Mouse (Mus musculus): ENCODE data around the gene Rnf135. TPM values are rescaled to one million over a fixed set of nuclear protein-coding genes. Genes with fewer than 3 reads are reported as not detected.
A peak's percentile ranks its signal among the peaks of the same experiment; 100 is the strongest.
"Not testable (repeated sequence)": the region's sequence is repeated elsewhere in the genome, so short reads cannot be mapped to it uniquely, and the experiment has no call there.

The Rnf135 gene
- polyA plus RNA-seq, 1 experiment: 4.9 TPM

GRCm38 (mm10) chr11:80142872-80143271, 40.8 kb upstream of the Rnf135 start:
- Histone ChIP-seq H3K4me3 (ENCODE audit: control insufficient read depth, insufficient read depth, low read length) (peak overlapping the region; percentile 18; the same call in 1 of the 2 replicates), H3K27me3 (ENCODE audit: control insufficient read depth, insufficient read depth, low read length) (no peaks in the 10 kb centered on the region), H3K27ac (ENCODE audit: control insufficient read depth, insufficient read depth, low read length) (no peak overlapping the region), H3K4me1 (replicated peaks; ENCODE audit: control insufficient read depth, insufficient read depth, low read length) (peaks cover 24% of the 10 kb centered on the region), H3K36me3 (ENCODE audit: control insufficient read depth, insufficient read depth, low read length) (no peaks in the 10 kb centered on the region)
- TF ChIP-seq POLR2A (IDR thresholded peaks at IDR 0.05; ENCODE audit: control insufficient read depth, extremely low read depth, insufficient read depth, low read length, poor library complexity): no peak
- no peak for TF ChIP-seq CTCF (IDR thresholded peaks at IDR 0.05; ENCODE audit: borderline replicate concordance, control insufficient read depth, extremely low read depth, insufficient read depth, low read length, poor library complexity)
- WGBS: 48% methylated on average over 8 of the region's 8 CpGs
- DNase-seq: no peak

DNA sequence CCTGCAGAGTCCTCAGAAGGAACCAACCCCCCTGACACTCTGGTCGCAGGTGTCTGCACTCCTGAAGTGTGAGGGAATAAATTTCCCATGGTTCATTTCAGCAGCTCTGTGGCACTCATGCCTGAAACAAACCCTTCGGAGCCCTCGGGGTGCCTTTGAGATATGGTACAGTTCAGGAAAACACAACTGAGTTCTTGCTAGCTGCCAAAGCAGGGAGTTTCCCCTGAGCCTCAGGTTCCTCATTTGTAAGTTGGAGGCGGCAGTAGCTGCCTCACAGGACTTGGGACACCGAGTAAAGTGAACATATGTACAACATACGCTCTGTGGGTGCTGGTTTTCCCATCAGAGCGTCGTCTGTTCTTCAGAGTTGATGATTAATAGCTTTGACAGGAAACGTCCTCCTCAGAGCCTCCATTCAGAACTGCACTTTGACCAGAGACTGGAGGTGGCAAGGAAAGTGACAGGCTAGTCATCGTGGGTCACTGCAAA, 37.8 kb upstream of the Rnf135 start:
- H3K27ac ChIP-seq (ENCODE audit: control insufficient read depth, insufficient read depth, low read length): peak overlapping the region; percentile 74
- no peaks in the 10 kb centered on the region for H3K27me3 ChIP-seq (ENCODE audit: control insufficient read depth, insufficient read depth, low read length)
- H3K4me1 ChIP-seq (replicated peaks; ENCODE audit: control insufficient read depth, insufficient read depth, low read length): peaks cover 15% of the 10 kb centered on the region
- 8% methylated on average over 10 of the region's 10 CpGs for WGBS
- DNase-seq: peak; percentile 22
- H3K4me3 ChIP-seq (ENCODE audit: control insufficient read depth, insufficient read depth, low read length): no peak overlapping the region
- H3K36me3 ChIP-seq (ENCODE audit: control insufficient read depth, insufficient read depth, low read length): no peaks in the 10 kb centered on the region
- TF ChIP-seq CTCF (IDR thresholded peaks at IDR 0.05; ENCODE audit: borderline replicate concordance, control insufficient read depth, extremely low read depth, insufficient read depth, low read length, poor library complexity) (no peak), POLR2A (IDR thresholded peaks at IDR 0.05; ENCODE audit: control insufficient read depth, extremely low read depth, insufficient read depth, low read length, poor library complexity) (no peak)

DNA sequence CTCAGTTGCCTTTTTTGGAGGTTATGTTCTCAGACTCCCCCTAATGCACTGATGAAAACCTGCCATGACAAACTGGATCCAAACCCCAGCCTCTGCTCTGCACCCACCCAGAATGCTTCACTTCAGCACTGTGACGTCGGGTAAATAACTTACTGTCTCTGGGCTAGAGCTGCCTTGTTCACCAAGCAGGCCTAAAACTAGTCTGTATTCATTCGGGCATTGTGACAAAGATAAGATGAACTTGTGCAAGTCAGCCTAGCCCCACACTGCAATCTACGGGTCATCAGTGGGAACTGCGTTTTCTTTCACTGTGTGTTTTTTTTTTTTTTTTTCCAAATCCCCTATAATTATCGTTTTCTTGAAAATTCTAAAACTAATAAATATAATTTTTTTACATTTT, 35.9 kb upstream of the Rnf135 start:
- no peak for TF ChIP-seq POLR2A (IDR thresholded peaks at IDR 0.05; ENCODE audit: control insufficient read depth, extremely low read depth, insufficient read depth, low read length, poor library complexity)
- no peak for TF ChIP-seq CTCF (IDR thresholded peaks at IDR 0.05; ENCODE audit: borderline replicate concordance, control insufficient read depth, extremely low read depth, insufficient read depth, low read length, poor library complexity)
- Histone ChIP-seq H3K4me1 (replicated peaks; ENCODE audit: control insufficient read depth, insufficient read depth, low read length) (peaks cover 12% of the 10 kb centered on the region), H3K27ac (ENCODE audit: control insufficient read depth, insufficient read depth, low read length) (0 out of 2 replicates have a peak overlapping the region, but pooled peaks have one; percentile 34), H3K4me3 (ENCODE audit: control insufficient read depth, insufficient read depth, low read length) (no peak overlapping the region), H3K36me3 (ENCODE audit: control insufficient read depth, insufficient read depth, low read length) (no peaks in the 10 kb centered on the region), H3K27me3 (ENCODE audit: control insufficient read depth, insufficient read depth, low read length) (no peaks in the 10 kb centered on the region)
- 63% methylated on average over 6 of the region's 6 CpGs for WGBS
- DNase-seq: peak; percentile 10

DNA sequence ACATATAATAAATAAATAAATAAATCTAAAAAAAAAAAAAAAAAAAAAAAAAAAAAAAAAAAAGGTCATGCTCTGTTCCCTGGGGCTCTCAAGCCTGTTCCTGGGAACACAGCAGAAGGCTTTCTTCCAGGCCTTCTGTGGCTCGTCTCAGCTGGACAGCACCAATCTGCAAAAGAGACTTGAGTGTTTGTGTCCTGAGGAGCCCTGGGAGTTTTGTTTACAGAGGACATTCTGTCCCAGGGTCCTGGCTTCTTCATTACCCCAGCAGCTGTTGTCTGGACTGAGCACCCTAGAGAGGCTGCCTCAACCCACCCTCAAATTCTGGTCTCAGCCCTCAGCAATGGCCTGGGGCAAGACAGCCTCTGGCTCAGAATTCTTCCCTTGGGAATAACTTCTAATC, 35.3 kb upstream of the Rnf135 start:
- DNase-seq: no peak
- 90% methylated on average over 1 of the region's 1 CpGs for WGBS
- TF ChIP-seq CTCF (IDR thresholded peaks at IDR 0.05; ENCODE audit: borderline replicate concordance, control insufficient read depth, extremely low read depth, insufficient read depth, low read length, poor library complexity): no peak
- TF ChIP-seq POLR2A (IDR thresholded peaks at IDR 0.05; ENCODE audit: control insufficient read depth, extremely low read depth, insufficient read depth, low read length, poor library complexity): no peak

GRCm38 (mm10) chr11:80148974-80149373, 34.7 kb upstream of the Rnf135 start:
- H3K36me3 ChIP-seq (ENCODE audit: control insufficient read depth, insufficient read depth, low read length); H3K4me3 ChIP-seq (ENCODE audit: control insufficient read depth, insufficient read depth, low read length); H3K27me3 ChIP-seq (ENCODE audit: control insufficient read depth, insufficient read depth, low read length); DNase-seq; H3K27ac ChIP-seq (ENCODE audit: control insufficient read depth, insufficient read depth, low read length); H3K4me1 ChIP-seq (replicated peaks; ENCODE audit: control insufficient read depth, insufficient read depth, low read length): not testable (repeated sequence)
- WGBS: 89% methylated on average over 4 of the region's 4 CpGs

More for the DNA sequence above, 35.3 kb upstream of the Rnf135 start:
- Histone ChIP-seq H3K4me3 (ENCODE audit: control insufficient read depth, insufficient read depth, low read length) (no peak overlapping the region), H3K36me3 (ENCODE audit: control insufficient read depth, insufficient read depth, low read length) (no peaks in the 10 kb centered on the region), H3K4me1 (replicated peaks; ENCODE audit: control insufficient read depth, insufficient read depth, low read length) (peaks cover 9% of the 10 kb centered on the region), H3K27me3 (ENCODE audit: control insufficient read depth, insufficient read depth, low read length) (no peaks in the 10 kb centered on the region), H3K27ac (ENCODE audit: control insufficient read depth, insufficient read depth, low read length) (no peak overlapping the region)

DNA sequence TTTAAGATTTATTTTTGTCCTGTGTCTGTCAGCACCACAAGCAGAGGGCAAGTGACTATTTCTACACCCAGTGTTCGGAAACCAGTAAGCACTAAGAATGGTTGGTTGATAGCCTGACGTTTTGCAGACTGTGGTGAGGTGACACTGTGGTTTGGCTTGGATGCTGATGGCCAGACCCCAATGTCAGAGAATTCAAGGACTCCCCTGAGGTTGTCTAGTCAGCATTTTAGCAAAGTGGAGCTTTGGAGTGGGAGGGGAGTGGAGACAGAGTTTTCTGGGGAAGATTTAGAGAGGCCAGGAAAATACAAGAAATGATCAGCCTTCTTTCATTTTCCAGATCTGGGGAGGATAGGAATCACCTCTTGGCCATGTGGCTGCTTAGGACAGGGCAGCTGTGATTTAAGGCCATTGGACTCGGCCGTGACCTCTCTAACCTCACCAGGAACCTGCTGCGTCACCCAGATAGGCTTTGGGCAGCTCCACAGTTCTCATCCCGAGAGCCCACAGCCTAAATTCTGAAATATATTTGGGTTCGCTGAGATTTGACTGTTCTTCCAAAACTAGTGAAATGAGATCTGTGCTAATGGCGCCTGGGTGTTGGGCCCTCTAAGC, 34.1 kb upstream of the Rnf135 start:
- TF ChIP-seq CTCF (IDR thresholded peaks at IDR 0.05; ENCODE audit: borderline replicate concordance, control insufficient read depth, extremely low read depth, insufficient read depth, low read length, poor library complexity) (no peak), POLR2A (IDR thresholded peaks at IDR 0.05; ENCODE audit: control insufficient read depth, extremely low read depth, insufficient read depth, low read length, poor library complexity) (no peak)
- DNase-seq: no peak
- peaks cover 6% of the 10 kb centered on the region; the same call in 1 of the 2 replicates for H3K27me3 ChIP-seq (ENCODE audit: control insufficient read depth, insufficient read depth, low read length)
- no peaks in the 10 kb centered on the region for H3K36me3 ChIP-seq (ENCODE audit: control insufficient read depth, insufficient read depth, low read length)
- no peak overlapping the region for H3K27ac ChIP-seq (ENCODE audit: control insufficient read depth, insufficient read depth, low read length)
- peaks cover 15% of the 10 kb centered on the region for H3K4me1 ChIP-seq (replicated peaks; ENCODE audit: control insufficient read depth, insufficient read depth, low read length)
- no peak overlapping the region for H3K4me3 ChIP-seq (ENCODE audit: control insufficient read depth, insufficient read depth, low read length)
- WGBS: 93% methylated on average over 8 of the region's 8 CpGs

GRCm38 (mm10) chr11:80150566-80150965, 33.1 kb upstream of the Rnf135 start:
- no peak for DNase-seq
- Histone ChIP-seq H3K4me1 (replicated peaks; ENCODE audit: control insufficient read depth, insufficient read depth, low read length) (peaks cover 15% of the 10 kb centered on the region), H3K27ac (ENCODE audit: control insufficient read depth, insufficient read depth, low read length) (no peak overlapping the region), H3K4me3 (ENCODE audit: control insufficient read depth, insufficient read depth, low read length) (no peak overlapping the region), H3K27me3 (ENCODE audit: control insufficient read depth, insufficient read depth, low read length) (peaks cover 8% of the 10 kb centered on the region; the same call in 1 of the 2 replicates), H3K36me3 (ENCODE audit: control insufficient read depth, insufficient read depth, low read length) (no peaks in the 10 kb centered on the region)
- no peak for TF ChIP-seq CTCF (IDR thresholded peaks at IDR 0.05; ENCODE audit: borderline replicate concordance, control insufficient read depth, extremely low read depth, insufficient read depth, low read length, poor library complexity)
- TF ChIP-seq POLR2A (IDR thresholded peaks at IDR 0.05; ENCODE audit: control insufficient read depth, extremely low read depth, insufficient read depth, low read length, poor library complexity): no peak
- 59% methylated on average over 5 of the region's 5 CpGs for WGBS
